Mouse (Mus musculus) adrenal gland, adult 2 months (tissue): ENCODE data around the gene Ankrd6. TPM values are rescaled to one million over a fixed set of nuclear protein-coding genes. Genes with fewer than 3 reads are reported as not detected.
A peak's percentile ranks its signal among the peaks of the same experiment; 100 is the strongest.

Experiments used
- DNase-seq: peaks from one replicate; pipeline ENCODE4 v3.0.0; 2021
- polyA plus RNA-seq: library from polyadenylated mRNA; depleted of rRNA; stranded (reverse); fragments of >200 nt; gene quantifications from 2 replicates; pipeline ENCODE4 v1.2.3, GENCODE M21; 2012
- total RNA-seq, 2 experiments: library from RNA; stranded (reverse); gene quantifications; 2 replicates each; pipeline ENCODE4 v1.2.3; 2021

Ankrd6 gene
- total and polyA plus RNA-seq, 3 experiments: 0.56 to 4.6 (median 2.2) TPM

DNA sequence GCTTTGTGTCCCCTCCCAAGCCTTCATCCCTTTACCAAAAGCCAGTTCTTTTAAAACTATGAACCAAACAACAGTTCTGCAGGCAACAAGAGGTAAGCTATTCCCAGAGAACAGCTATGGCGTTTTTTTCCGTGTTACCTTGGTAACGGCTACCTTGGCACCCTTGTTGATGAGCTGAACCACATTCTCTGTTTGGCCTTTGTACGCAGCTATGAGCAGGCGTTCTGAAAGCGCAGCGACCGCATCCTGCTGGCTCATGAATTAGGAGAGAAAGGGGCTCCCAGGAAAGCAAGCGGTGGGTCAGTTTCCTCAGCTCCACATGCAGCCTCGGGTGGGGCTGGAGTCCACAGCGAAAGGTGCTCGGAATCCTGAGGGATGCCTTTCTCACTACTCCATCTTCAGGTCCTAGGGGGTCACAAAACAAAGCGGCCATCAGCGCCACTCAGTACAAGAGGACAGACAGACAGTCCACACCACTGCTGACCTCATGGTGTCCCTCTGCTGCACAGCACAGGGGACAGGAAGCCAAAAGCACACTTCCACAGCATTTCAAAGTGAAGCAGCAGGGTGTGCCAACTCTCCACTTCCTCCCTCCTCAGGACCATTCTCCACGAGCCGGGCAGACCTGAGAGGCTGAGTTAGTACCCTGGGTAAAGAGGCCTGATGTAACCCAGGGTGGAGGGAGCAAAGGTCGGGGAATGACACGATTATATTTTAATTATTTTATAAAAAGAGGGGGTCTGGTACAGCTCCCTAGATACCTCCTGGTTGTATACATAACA lies 90.3 kb downstream of the Ankrd6 start:
- no peak for DNase-seq

DNA sequence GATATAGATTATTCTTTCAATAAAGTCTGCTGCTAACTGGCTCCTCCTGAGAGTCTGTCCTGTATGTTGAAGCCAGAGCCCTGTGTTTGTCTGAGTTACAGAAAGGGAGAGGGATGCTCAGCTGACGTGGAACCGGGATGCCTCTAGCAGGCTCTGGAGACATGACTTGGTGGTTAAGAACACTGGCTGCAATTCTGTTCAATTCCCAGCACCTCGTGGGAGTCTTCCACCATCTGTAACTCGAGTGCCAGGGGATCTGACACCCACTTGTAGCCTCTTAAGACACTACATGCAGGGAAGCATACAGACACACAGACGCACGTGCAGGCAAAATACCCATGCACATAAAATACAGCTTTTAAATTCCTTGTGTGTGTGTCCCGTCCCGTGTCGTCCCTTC lies 95.1 kb downstream of the Ankrd6 start:
- DNase-seq: no peak

DNA sequence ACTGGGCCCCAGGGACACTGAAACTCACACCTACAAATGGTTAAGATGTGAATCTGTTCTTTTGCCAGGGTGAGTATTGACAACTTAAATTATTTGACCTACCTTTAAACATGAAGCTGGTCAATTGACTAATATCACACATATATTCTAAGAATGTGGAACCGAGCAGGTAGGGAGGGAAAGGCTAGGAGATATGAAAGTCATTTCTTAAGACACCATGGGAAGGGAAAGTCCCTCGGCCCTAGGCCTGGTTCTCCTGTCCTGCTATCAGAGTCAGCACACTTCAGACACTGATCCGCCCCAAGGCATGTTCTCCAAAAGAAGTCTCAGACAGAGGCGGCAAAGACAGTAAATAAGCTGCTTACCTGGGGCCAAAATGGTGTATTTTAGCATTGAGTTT lies 95.7 kb downstream of the Ankrd6 start:
- DNase-seq: no peak

DNA sequence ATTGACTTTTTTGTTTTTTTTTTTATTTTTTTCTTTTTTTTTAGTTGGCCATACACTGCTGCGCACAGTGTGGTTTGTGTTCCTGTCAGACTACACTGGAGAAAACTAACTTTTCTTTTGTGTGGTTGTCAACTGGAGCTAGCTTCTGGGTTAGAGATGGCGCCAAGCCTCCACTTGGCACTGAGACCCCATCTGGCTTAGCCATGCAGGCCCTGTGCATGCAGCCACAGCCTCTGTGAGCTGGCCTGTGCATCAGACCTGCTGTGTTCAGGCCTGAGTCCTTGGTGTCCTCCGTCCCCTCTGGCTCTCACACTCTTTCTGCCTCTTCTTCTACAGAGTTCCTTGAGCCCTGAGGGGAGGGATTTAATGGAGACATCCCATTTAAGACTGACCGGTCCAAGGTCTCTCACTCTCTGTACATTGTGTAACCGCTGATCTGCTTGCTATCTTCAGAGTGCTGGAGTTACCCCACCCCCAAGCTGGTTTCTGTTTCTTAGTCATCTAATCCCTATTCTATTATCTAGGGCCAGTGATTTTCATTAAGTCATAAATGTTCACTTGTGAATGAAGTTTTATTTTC lies 96.9 kb downstream of the Ankrd6 start:
- DNase-seq: peak; percentile 27

DNA sequence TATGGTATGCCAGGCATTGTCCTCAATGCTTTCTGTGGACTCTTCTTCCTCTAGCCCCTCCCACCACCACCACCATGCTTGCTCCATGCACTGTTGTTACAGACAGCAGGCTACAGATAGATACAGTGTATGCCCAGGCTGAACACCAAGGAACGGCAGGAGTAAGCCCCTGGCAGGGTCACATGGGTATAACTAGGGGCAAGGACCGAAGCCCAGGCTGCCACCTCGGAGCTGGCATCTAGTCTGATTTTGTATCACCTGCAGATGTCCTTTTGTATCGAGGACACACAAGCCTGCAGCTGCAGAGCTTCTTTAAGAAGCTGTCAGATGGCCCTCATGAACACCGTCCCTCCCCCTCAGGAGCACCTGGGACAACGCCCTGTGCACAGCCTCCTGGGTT lies 97.8 kb downstream of the Ankrd6 start:
- DNase-seq: no peak

DNA sequence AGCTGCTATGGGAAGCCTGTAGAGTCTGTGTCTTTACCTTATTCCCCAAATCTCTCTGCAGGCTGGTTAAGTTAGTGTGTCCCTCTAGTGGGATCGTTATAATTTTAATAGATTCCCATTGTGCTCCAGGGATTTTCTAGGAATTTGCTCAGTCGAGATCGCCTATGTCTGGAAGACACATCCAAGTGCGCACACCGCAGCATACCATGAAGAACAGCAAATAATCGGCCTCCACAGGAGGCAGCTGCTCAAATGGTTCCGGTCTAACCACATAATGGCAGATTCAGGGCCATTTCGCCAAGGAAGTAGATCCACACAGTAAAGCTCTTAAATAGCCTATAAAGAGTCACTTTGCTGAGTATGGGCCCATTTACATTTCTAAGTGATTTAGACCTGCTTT lies 98.3 kb downstream of the Ankrd6 start:
- no peak for DNase-seq

DNA sequence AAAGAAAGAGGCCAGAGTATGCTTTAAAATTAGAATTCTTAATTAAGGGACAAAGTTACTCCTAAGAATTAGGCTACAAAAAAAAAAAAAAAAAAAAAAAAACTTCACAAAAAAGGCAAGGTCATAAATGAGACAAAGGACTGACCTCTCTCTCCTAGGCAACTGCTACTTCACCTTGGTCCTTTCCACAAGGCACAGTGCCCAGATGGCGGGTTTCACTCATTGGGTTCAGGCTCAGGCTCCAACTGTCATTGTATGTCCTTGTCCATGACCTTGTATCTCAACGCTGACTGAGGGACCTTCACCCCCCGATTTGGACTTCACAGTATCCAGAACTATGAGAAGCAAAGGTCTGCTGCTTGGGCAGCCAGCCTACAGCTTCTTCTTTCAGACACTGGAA lies 112.2 kb downstream of the Ankrd6 start:
- DNase-seq: peak; percentile 68

DNA sequence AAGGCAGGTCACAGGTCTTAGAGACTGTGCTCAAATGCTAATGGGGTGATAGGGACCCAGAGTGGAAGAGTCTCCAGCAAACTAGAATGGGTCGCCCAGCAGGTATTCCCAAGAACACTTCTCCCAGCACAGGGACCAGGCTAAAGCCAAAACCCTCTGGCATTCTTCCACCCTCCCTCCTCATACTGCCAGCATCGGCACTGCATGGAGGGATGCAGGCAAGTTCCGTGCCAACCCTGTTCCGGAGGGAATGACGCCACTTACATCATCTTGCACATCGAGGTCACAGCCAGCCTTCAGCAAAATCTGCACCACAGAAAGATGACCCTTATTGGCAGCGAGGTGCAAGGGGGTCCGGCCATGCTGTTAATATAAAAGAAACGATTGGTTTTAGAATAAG lies 114.6 kb downstream of the Ankrd6 start:
- no peak for DNase-seq

DNA sequence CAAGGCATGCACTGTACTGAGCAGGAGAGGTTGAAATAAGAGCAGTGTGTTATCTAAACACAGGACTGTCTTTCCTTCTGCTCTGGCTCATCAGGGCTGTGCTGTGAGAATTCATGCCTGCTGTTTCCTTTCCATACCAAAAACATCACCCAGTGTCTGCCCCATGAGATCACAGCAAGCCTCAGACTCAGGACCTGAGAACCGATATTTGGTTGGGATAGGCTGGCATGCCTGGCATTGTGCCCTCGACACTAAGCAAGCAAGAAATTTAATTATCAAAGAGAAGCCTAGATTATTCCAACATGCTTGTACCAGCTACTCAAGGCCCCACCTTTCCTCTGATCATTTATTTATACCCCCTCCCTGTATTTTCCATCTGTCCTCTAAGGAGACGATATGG lies 116.1 kb downstream of the Ankrd6 start:
- no peak for DNase-seq

DNA sequence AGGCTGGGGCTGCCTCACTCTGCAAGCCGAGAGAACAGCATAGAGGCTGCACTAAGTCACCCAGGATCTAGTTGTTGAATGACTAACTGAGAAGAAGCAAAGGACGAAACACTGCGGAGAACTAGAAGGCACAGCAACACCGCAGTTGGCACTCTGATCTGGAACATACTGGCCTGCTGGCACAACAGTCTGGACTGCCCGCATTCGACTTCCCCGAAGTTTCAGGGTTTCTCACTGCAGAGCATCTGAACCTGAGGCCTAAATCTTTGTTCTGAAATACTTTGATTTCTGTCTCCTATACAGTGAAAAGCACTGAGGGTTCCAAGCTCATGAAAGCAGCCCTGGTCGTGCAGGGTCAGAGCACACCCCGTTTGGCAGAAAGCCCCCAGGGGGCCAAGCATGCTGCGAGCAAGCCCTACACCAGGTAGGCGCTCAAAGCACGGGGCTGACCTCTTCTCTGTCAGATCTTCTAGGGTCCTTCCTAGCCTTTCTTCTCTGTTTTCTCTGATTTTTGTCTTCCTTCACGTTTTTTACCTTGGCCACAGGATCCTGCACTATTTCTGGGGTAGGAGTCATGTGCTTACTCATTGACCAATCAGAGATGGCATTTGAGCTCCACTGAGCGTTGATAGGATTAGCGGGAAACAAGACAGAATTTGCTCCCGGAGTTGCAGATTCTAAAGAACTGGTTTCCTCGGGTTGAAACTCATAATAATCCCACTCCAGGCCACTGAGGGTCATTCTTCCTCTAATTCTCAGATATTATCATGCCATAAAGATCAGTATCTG lies 117.0 kb downstream of the Ankrd6 start:
- DNase-seq: no peak

DNA sequence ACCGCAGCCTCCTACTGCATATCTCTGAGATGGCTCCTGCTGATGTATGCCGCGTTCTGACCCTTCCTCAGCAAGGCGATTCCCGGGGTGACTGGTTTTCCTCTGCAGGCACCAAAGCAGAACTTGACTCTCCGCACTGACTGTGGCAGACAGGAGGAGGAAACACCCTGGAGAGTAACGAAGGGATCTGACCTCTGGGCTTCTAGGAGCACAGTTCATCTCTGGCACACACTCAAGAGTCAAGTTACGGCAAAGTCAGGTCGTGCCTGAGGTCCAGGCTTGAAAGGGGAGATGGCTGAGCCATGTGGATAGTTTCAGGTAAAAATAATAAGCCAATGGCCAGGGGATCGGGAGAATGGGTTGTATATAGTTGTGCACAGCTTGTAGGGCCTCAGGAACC lies 121.3 kb downstream of the Ankrd6 start:
- no peak for DNase-seq

DNA sequence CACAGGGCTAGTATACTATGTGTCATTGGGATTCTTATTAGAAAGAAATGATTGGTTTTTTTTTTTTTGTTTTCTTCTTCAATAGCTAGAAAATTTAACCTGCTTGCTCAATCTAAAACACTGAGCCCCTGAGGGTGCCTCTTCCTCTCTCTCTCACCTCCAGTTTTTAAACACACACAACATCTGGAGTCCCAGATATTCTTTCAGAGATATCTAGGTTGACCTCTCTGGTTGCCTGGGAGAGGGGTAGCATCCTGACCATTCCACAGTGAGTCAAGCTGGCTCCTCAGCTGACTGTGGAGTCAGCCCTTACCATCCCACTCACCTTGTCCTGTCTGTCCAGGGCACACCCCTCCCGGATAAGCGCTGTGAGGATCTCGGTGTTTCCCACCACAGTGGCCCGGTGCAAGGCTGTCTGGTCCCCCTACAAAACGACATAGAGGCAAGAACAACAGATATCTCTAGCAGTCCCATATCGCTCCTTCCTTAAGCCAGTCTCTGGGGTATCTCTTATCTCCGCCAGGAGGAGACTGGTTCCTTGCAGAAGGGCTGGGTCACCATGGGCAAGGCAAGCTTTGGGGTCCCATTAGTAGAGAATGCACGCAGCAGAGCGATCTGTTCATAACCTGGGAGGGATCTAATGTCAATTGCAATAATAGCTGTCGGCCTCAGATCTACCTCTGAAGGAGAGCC lies 122.1 kb downstream of the Ankrd6 start:
- DNase-seq: no peak

DNA sequence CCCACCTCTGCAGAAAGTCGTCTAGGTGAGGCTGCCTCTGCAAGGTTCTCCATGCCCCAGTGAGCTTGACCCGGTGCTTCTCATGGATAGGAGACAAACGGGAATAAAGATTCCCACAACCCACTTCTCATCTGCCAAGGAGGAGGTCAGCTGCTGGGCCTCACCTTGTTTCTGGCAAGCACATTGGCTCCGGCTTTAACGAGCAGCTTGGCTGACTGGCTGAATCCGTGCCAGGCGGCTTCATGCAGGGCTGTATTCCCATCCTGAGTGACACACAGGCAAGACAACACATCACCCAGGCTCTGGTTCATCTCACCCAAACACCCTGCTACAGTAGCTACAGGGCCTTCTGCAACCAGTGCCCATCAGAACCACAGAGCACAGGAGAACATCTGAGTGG lies 123.7 kb downstream of the Ankrd6 start:
- DNase-seq: no peak

DNA sequence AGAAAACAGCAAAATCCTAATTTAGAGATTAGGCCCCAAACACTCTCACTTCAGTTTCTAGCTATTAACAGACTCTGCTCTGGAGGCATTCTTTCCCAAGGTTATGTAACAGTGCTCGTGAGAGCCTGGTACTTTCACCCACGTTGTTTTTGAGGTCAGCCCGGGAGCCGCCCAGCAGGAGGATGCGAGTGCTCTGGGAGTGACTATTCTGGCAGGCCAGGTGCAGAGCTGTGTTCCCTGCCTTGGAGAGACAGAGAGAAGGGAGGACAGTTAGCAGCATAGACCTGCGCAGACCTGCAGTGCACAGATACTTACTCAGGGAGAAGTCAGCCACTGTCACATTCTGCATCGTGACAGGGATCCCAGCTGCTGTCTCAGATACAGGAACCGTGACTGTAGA lies 126.4 kb downstream of the Ankrd6 start:
- no peak for DNase-seq

DNA sequence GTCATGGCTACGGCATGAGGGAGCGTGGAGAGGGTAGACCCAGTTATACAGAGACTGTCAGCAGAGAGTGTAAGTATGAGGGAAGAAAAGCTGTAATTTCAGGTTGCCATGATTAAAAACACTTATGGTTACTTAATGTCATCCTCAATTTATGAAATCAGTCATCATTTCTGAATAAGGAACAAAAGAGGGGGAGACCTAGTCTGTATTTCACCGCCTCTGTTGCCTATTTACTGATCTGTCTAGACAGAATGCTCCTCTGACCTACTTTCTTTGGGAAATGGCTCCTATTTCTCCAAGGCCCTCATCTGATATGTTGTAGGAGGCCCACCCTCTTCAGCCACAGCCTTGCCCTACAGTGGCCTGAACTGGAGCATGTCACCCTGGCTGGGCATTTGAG lies 130.0 kb downstream of the Ankrd6 start:
- no peak for DNase-seq

DNA sequence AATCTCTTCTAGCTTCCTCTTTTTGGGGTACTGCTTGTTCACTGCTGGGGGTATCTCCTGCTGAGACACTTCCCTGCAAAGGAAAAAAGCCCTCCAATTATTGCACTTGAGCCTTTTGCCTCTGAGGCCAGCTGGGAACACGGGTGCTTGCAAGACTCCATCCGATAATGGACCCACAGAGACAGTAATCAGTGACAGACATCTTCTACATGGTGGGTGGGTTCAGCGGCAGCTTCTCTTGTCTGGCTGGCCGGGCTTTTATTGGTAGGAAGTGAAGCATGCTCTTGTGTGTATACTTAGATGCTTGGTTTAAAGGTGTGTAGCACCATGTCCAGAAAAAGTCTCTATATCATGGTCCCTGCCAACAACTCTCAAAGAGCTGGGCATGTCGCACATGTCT lies 133.2 kb downstream of the Ankrd6 start:
- DNase-seq: no peak

DNA sequence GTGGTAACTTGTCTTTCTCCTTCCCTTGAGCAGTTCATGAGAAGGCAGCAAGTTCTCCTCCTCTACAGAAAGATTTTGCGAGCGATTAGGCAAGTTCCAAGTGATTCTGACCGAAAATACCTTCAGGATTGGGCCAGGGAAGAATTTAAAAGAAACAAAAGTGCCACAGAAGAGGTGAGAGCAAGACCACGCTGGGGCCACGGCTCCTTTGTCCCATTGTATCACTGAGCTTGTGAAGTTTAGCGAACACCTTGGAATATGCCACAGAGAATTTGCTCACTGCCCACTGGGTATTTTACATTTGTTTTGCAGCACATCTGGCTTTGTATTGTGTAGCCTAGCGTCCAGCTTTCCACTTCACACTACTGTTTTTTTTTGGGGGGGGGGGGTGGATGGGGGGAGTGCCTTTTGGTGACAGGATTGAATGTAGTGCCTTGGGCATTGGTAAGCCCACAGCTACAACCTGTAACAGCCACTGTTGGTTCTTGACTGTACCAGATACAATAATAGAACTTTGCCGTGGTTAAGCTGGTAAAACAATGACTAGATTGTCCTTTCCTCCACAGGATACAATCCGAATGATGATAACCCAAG lies 150.0 kb downstream of the Ankrd6 start:
- no peak for DNase-seq

DNA sequence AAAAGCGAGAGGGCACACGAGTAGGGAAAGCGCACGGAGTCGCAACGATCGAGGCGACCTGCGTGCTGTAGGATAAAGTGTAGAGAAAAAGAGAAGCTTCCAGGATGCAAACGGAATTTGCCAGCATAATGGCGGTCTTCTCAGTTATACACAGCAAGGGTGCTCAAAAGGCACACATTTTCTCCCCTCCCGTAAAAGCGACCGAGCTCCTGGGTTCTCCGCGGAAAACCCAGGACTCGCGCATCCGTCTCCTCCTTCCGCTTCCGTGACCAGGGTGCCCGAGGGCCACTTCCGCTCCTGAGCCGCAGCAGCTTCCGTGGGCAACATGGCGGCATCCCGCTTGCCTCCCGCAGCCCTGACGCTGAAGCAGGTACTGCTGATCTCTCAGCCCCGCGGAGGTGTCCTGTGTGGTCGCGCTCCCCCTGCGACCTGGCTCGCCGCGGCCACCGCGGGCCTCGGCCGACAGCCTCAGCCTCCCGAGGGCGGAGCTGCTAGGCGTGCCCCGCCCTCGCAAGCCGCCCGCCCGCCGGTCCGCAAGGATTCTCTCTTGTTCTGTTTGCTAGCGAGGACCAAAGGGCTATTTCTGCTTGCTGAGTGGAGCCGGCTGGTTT lies 150.6 kb downstream of the Ankrd6 start, which contains the start of gene Lyrm2:
TSS of gene Lyrm2 (plus strand) at position 288 of the 611 bp plus-strand sequence.
- peak; percentile 90 for DNase-seq

DNA sequence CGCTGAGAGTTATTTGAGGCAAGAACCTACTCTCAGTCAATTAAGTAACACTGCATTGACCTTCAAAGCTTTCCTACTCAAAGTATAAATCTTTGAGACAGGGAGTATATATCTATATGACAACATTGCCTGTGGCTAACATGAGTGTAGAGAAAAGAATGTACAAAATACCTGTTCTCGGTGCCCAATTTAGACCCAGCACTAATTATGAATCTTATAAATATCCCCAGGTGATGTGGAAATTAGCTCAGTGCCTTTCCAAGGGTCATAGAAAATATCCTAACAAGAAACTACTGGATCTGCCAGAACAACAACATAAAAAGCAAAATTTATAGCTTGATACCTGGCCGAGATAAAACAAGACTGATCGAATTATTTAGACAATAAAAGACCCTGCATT lies 151.7 kb downstream of the Ankrd6 start:
- DNase-seq: no peak

DNA sequence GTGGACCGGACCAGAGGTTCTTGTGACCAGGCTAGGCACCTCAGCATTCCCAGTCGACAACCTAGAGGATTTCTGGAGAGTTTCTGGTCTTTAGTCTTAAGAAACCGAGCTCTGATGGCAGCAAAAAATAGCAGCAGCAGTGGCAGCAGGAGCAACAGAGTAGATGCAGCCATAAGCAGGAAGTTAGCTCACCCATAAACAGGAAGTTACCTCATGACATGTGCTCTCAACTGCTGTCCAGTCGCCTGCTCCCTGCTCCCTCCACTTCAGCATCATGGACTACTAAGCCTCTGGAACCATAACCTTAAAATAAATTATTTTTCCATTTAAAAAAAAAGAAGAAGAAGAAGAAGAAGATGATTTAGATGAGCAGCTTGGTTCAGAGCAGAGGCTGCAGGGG lies 161.6 kb downstream of the Ankrd6 start:
- no peak for DNase-seq

DNA sequence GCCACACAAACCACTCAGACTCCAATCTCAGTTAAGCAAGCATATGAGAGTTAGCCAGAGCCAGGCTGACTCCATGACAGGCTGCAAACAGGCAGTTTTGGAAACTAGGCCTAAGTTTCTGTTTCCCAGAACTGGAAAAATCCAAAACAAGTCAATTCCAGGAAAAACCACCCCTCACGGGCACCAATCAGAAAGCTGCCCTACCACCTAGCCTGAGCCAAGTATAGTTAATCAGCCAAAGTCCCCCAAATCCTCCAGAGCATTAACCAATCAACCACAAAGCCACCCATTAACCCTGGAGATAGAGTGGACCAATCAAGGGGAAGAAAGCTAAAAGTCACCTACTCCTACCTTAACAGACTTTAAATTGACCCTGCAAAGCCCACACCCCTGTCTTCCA lies 163.5 kb downstream of the Ankrd6 start:
- no peak for DNase-seq

DNA sequence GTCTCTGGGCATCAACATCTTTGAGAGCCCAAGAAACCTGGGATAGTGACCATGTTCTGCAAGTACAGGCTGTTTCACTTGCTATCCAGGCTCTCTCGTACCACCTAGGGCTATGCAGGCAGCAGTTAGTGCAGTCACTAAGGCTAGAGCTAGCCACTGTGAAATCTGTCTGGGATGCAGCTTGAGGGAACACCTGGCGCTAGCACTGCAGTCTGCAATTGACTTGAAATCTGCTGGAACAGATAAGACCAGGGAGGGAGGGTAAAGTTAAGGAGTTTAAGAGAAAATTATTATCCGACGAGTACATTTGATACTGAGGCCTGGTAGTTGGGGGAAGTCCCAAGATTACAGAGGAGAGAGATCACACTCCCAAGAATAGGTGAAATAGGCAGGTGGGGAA lies 170.6 kb downstream of the Ankrd6 start:
- DNase-seq: no peak
